Mouse (Mus musculus): ENCODE measurements at regions not wholly inside any gene's neighbourhood (a gene's known extent, or its start where the extent isn't known, plus 50 kb on each side); places are given as distances from the start of the nearest gene placed in this dataset.

- DNase-seq = no peak
Measured at GRCm38 (mm10) chr15:61397061-61397460, 474.2 kb upstream of the A1bg start.

GRCm38 (mm10) chr15:61395296-61395826, 472.5 kb upstream of the A1bg start:
- peak; percentile 68 for DNase-seq

GRCm38 (mm10) chr15:61380666-61381065, 457.9 kb upstream of the A1bg start:
- DNase-seq = no peak

- peak; percentile 53 for DNase-seq
Measured at GRCm38 (mm10) chr15:61366276-61366675, 443.5 kb upstream of the A1bg start.

- DNase-seq = no peak
Measured at GRCm38 (mm10) chr15:61365511-61365910, 442.7 kb upstream of the A1bg start.

GRCm38 (mm10) chr15:61364461-61364860, 441.6 kb upstream of the A1bg start:
- no peak for DNase-seq

- no peak for DNase-seq
Measured at GRCm38 (mm10) chr15:61361254-61361653, 438.4 kb upstream of the A1bg start.

- DNase-seq = no peak
Measured at GRCm38 (mm10) chr15:61355344-61355743, 432.5 kb upstream of the A1bg start.

- DNase-seq = no peak
Measured at GRCm38 (mm10) chr15:61351729-61352342, 429.0 kb upstream of the A1bg start.

GRCm38 (mm10) chr15:61345101-61345500, 422.3 kb upstream of the A1bg start:
- no peak for DNase-seq

- no peak for DNase-seq
Measured at GRCm38 (mm10) chr15:61342618-61343017, 419.8 kb upstream of the A1bg start.

- no peak for DNase-seq
Measured at GRCm38 (mm10) chr15:61327925-61328324, 405.1 kb upstream of the A1bg start.

GRCm38 (mm10) chr15:61322243-61322642, 399.4 kb upstream of the A1bg start:
- DNase-seq = no peak

- DNase-seq = no peak
Measured at GRCm38 (mm10) chr15:61309452-61310165, 386.8 kb upstream of the A1bg start.

- DNase-seq = peak; percentile 51
Measured at GRCm38 (mm10) chr15:61308936-61309335, 386.1 kb upstream of the A1bg start.

- DNase-seq = no peak
Measured at GRCm38 (mm10) chr15:61304546-61304945, 381.7 kb upstream of the A1bg start.

GRCm38 (mm10) chr15:61299796-61300195, 377.0 kb upstream of the A1bg start:
- DNase-seq = no peak

- no peak for DNase-seq
Measured at GRCm38 (mm10) chr15:61297447-61298208, 374.8 kb upstream of the A1bg start.

GRCm38 (mm10) chr15:61294616-61295015, 371.8 kb upstream of the A1bg start:
- no peak for DNase-seq

- DNase-seq = no peak
Measured at GRCm38 (mm10) chr15:61294131-61294530, 371.3 kb upstream of the A1bg start.

GRCm38 (mm10) chr15:61268766-61269165, 346.0 kb upstream of the A1bg start:
- peak; percentile 35 for DNase-seq

- DNase-seq = no peak
Measured at GRCm38 (mm10) chr15:61259047-61259446, 336.2 kb upstream of the A1bg start.

GRCm38 (mm10) chr15:61244511-61244910, 321.7 kb upstream of the A1bg start:
- no peak for DNase-seq
